Mouse (Mus musculus): Measurements from ENCODE around the gene Etl4. TPM values are rescaled to one million over a fixed set of nuclear protein-coding genes. Genes with fewer than 3 reads are reported as not detected.

Etl4 gene
- polyA plus RNA-seq, 1 experiment, result 8.2 TPM

DNA sequence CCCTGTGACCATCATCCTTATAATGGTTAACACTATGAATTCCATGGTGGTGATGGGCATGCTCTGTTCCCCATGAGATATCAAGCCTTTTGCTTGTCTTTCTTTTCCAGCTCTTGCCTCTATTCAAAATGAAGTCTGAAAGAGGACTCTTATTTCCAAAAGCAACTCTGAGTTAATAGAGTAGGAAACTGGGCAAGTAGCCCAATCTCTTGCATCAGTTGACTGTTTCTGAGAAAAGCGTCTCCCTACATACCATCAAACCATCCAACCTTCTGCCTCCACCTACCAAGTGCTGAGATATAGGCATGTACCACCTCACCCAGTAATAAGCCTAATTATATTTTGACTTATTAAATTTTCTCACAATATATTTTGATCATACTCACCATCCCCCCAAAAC is 658.9 kb downstream of the Etl4 start:
- no peak for TF ChIP-seq POLR2A (IDR thresholded peaks at IDR 0.05; ENCODE audit: borderline replicate concordance, control insufficient read depth, low read depth, low read length)
- TF ChIP-seq CTCF (IDR thresholded peaks at IDR 0.05; ENCODE audit: control insufficient read depth, insufficient read depth, low read length), result no peak
- WGBS, result 93% methylated on average over 1 of the region's 1 CpGs
- H3K4me3 ChIP-seq (replicated peaks; ENCODE audit: control insufficient read depth, low read depth, low read length), result no peak overlapping the region
- no peak overlapping the region for H3K27ac ChIP-seq (ENCODE audit: control insufficient read depth, insufficient read depth, low read depth, low read length, poor library complexity)
- no peaks in the 10 kb centered on the region for H3K4me1 ChIP-seq (ENCODE audit: control insufficient read depth, insufficient read depth, low read length)

- TF ChIP-seq CTCF (IDR thresholded peaks at IDR 0.05; ENCODE audit: control insufficient read depth, insufficient read depth, low read length) (no peak), POLR2A (IDR thresholded peaks at IDR 0.05; ENCODE audit: borderline replicate concordance, control insufficient read depth, low read depth, low read length) (no peak)
- WGBS, result 86% methylated on average over 1 of the region's 1 CpGs
- no peak overlapping the region for H3K27ac ChIP-seq (ENCODE audit: control insufficient read depth, insufficient read depth, low read depth, low read length, poor library complexity)
- H3K4me1 ChIP-seq (ENCODE audit: control insufficient read depth, insufficient read depth, low read length), result no peaks in the 10 kb centered on the region
- H3K4me3 ChIP-seq (replicated peaks; ENCODE audit: control insufficient read depth, low read depth, low read length), result no peak overlapping the region
Measured at GRCm38 (mm10) chr2:20571940-20572339, 662.4 kb downstream of the Etl4 start.

- WGBS, result 79% methylated on average over 3 of the region's 3 CpGs
- H3K27ac ChIP-seq (ENCODE audit: control insufficient read depth, insufficient read depth, low read depth, low read length, poor library complexity), result no peak overlapping the region
- TF ChIP-seq CTCF (IDR thresholded peaks at IDR 0.05; ENCODE audit: control insufficient read depth, insufficient read depth, low read length) (no peak), POLR2A (IDR thresholded peaks at IDR 0.05; ENCODE audit: borderline replicate concordance, control insufficient read depth, low read depth, low read length) (no peak)
- no peak overlapping the region for H3K4me3 ChIP-seq (replicated peaks; ENCODE audit: control insufficient read depth, low read depth, low read length)
- H3K4me1 ChIP-seq (ENCODE audit: control insufficient read depth, insufficient read depth, low read length), result no peaks in the 10 kb centered on the region
Measured at GRCm38 (mm10) chr2:20580331-20580730, 670.8 kb downstream of the Etl4 start.

DNA sequence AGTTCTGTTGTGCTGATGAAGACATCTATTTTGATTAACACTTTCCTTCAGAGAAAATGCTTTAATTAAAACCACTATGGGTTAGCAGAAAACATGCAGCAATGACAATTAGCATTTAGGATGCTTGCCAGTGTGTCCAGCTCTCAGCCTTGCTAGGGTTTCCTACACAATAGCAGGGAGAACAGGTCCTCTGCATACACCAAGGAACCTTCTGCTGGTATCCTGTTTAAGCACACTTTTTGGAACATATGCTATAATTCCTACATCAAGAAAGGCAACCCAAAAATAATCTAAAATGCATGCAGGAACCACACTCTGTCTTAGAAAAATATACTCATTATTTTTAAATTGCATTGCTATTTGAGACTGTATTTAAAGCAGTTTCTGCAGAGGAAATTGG is 673.5 kb downstream of the Etl4 start:
- no peak for TF ChIP-seq CTCF (IDR thresholded peaks at IDR 0.05; ENCODE audit: control insufficient read depth, insufficient read depth, low read length)
- no peak for TF ChIP-seq POLR2A (IDR thresholded peaks at IDR 0.05; ENCODE audit: borderline replicate concordance, control insufficient read depth, low read depth, low read length)
- Histone ChIP-seq H3K27ac (ENCODE audit: control insufficient read depth, insufficient read depth, low read depth, low read length, poor library complexity) (no peak overlapping the region), H3K4me1 (ENCODE audit: control insufficient read depth, insufficient read depth, low read length) (no peaks in the 10 kb centered on the region), H3K4me3 (replicated peaks; ENCODE audit: control insufficient read depth, low read depth, low read length) (no peak overlapping the region)

- H3K27ac ChIP-seq (ENCODE audit: control insufficient read depth, insufficient read depth, low read depth, low read length, poor library complexity), result no peak overlapping the region
- TF ChIP-seq POLR2A (IDR thresholded peaks at IDR 0.05; ENCODE audit: borderline replicate concordance, control insufficient read depth, low read depth, low read length) (no peak), CTCF (IDR thresholded peaks at IDR 0.05; ENCODE audit: control insufficient read depth, insufficient read depth, low read length) (no peak)
- no peak overlapping the region for H3K4me3 ChIP-seq (replicated peaks; ENCODE audit: control insufficient read depth, low read depth, low read length)
- 67% methylated on average over 6 of the region's 6 CpGs for WGBS
- no peaks in the 10 kb centered on the region for H3K4me1 ChIP-seq (ENCODE audit: control insufficient read depth, insufficient read depth, low read length)
Measured at GRCm38 (mm10) chr2:20583562-20584153, 674.1 kb downstream of the Etl4 start.

GRCm38 (mm10) chr2:20587913-20588312 is 678.3 kb downstream of the Etl4 start:
- Histone ChIP-seq H3K27ac (ENCODE audit: control insufficient read depth, insufficient read depth, low read depth, low read length, poor library complexity) (no peak overlapping the region), H3K4me3 (replicated peaks; ENCODE audit: control insufficient read depth, low read depth, low read length) (no peak overlapping the region), H3K4me1 (ENCODE audit: control insufficient read depth, insufficient read depth, low read length) (no peaks in the 10 kb centered on the region)
- no peak for TF ChIP-seq POLR2A (IDR thresholded peaks at IDR 0.05; ENCODE audit: borderline replicate concordance, control insufficient read depth, low read depth, low read length)
- TF ChIP-seq CTCF (IDR thresholded peaks at IDR 0.05; ENCODE audit: control insufficient read depth, insufficient read depth, low read length), result no peak
- WGBS, result 78% methylated on average over 2 of the region's 2 CpGs

GRCm38 (mm10) chr2:20588631-20589030 is 679.1 kb downstream of the Etl4 start:
- Histone ChIP-seq H3K4me1 (ENCODE audit: control insufficient read depth, insufficient read depth, low read length) (no peaks in the 10 kb centered on the region), H3K4me3 (replicated peaks; ENCODE audit: control insufficient read depth, low read depth, low read length) (no peak overlapping the region), H3K27ac (ENCODE audit: control insufficient read depth, insufficient read depth, low read depth, low read length, poor library complexity) (no peak overlapping the region)
- no peak for TF ChIP-seq CTCF (IDR thresholded peaks at IDR 0.05; ENCODE audit: control insufficient read depth, insufficient read depth, low read length)
- TF ChIP-seq POLR2A (IDR thresholded peaks at IDR 0.05; ENCODE audit: borderline replicate concordance, control insufficient read depth, low read depth, low read length), result no peak

- no peak overlapping the region for H3K4me3 ChIP-seq (replicated peaks; ENCODE audit: control insufficient read depth, low read depth, low read length)
- TF ChIP-seq POLR2A (IDR thresholded peaks at IDR 0.05; ENCODE audit: borderline replicate concordance, control insufficient read depth, low read depth, low read length), result no peak
- no peak for TF ChIP-seq CTCF (IDR thresholded peaks at IDR 0.05; ENCODE audit: control insufficient read depth, insufficient read depth, low read length)
- no peak overlapping the region for H3K27ac ChIP-seq (ENCODE audit: control insufficient read depth, insufficient read depth, low read depth, low read length, poor library complexity)
- WGBS, result 71% methylated on average over 2 of the region's 2 CpGs
- no peaks in the 10 kb centered on the region for H3K4me1 ChIP-seq (ENCODE audit: control insufficient read depth, insufficient read depth, low read length)
Measured at GRCm38 (mm10) chr2:20594129-20594528, 684.5 kb downstream of the Etl4 start.

DNA sequence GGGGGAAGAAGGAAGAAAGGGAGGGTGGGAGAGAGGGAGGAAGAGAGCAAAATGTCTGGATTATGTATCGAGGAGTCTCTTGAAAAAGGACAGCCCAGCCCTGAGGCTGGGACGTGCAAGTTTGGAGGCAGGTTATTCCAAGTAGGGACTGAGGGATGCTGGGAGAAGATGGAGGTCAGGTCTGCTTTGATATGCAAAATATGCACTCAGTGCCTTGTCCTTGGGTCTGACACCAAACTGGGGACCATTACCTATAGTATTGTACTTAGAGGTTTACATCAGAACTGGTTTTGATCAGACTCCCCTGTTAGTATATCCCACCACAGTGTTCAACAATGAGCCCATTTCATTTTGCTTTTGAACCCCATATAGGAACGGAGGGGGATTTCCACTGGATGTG is 685.4 kb downstream of the Etl4 start:
- H3K4me3 ChIP-seq (replicated peaks; ENCODE audit: control insufficient read depth, low read depth, low read length), result no peak overlapping the region
- H3K4me1 ChIP-seq (ENCODE audit: control insufficient read depth, insufficient read depth, low read length), result no peaks in the 10 kb centered on the region
- H3K27ac ChIP-seq (ENCODE audit: control insufficient read depth, insufficient read depth, low read depth, low read length, poor library complexity), result no peak overlapping the region
- 72% methylated on average over 3 of the region's 3 CpGs for WGBS
- TF ChIP-seq CTCF (IDR thresholded peaks at IDR 0.05; ENCODE audit: control insufficient read depth, insufficient read depth, low read length) (no peak), POLR2A (IDR thresholded peaks at IDR 0.05; ENCODE audit: borderline replicate concordance, control insufficient read depth, low read depth, low read length) (no peak)

Data from bone marrow, adult 2 months (tissue).